In the genomic region with DNA sequence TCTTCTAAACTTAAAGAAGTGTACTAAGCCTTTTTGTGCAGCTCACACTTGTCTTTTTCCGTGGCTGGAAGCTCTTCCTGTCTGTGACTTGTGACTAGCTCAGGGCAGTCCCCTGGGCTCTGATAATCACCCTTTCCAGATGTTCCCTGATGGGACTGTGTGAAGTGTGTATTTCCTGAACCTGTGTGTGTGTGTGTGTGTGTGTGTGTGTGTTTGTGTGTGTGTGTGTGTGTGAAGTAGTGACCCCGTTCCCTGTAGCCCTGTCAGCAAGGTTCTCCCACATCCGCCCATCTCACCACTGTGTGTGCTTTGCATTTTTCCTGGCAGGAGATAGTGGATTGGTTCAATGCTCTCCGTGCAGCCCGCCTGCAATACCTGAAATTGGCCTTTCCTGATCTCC, we compare ENCODE assay signal across 26 mouse cellular contexts. TPM values are rescaled to one million over a fixed set of nuclear protein-coding genes. Genes with fewer than 3 reads are reported as not detected.
DNase-seq lines count a peak whose midpoint lies in the region; ATAC-seq and TF ChIP-seq lines count a peak whose summit lies in the region.
"Had no signal": no experiment of that assay in that cellular context is flagged by ENCODE, and none has a peak within 500 bp of the region (broad histone marks: within the 10 kb centered on the region; RNA-seq: fewer than 3 reads in every experiment).

No protein-coding gene starts in this region.

- 55% methylated on average over 5 of the region's 5 CpGs for WGBS in kidney, adult 2 months
- 66% methylated on average over 5 of the region's 5 CpGs for WGBS in kidney, embryonic 14.5 days
- WGBS in spleen, adult 2 months: 69% methylated on average over 5 of the region's 5 CpGs
- WGBS in small intestine, adult 2 months: 77% methylated on average over 5 of the region's 5 CpGs

- H3K9ac ChIP-seq in kidney, embryonic 14.5 days (ENCODE audit: low read depth, low read length): no peak overlapping the region
- H3K9ac ChIP-seq: embryonic facial prominence, embryonic 12.5 days; forebrain, embryonic 12.5 days; heart, embryonic 15.5 days; hindbrain, embryonic 12.5 days had no signal

- H3K9me3 ChIP-seq in kidney, embryonic 14.5 days (ENCODE audit: control insufficient read depth, low read length): no peaks in the 10 kb centered on the region
- H3K9me3 ChIP-seq: embryonic facial prominence, embryonic 12.5 days; forebrain, embryonic 12.5 days; heart, embryonic 10.5 days; heart, embryonic 15.5 days; hindbrain, embryonic 12.5 days had no signal

- DNase-seq in heart, adult 11 months: peak; percentile 94
- DNase-seq in heart, postnatal 4 days: no peak
- no peak for DNase-seq in kidney, adult 2 months
- no peak for DNase-seq in spleen, adult 2 months (ENCODE audit: low read depth in 1 of 2, low spot score in 2 of 2)
- no peak for DNase-seq in spleen, adult 18-20 months
- no peak for DNase-seq in cerebellum, postnatal 25 days
- DNase-seq: adrenal gland, adult 2 months; adrenal gland, postnatal 25 days; cerebellum, adult 11 months; cerebellum, adult 8-10 months; cerebellum, postnatal 14 days; gastrocnemius, postnatal 25 days; heart, postnatal 36 days had no signal

- no peak for TF ChIP-seq CTCF in kidney, adult 2 months (conservative IDR thresholded peaks at IDR 0.05; ENCODE audit: insufficient read depth, insufficient read length, low read depth, low read length)
- no peak for TF ChIP-seq CTCF in spleen, adult 2 months (IDR thresholded peaks at IDR 0.05; ENCODE audit: extremely low read depth, insufficient read depth, insufficient read length, insufficient replicate concordance)
- TF ChIP-seq CTCF in small intestine, adult 2 months (IDR thresholded peaks at IDR 0.05; ENCODE audit: extremely low read depth, insufficient read length, insufficient replicate concordance, low read depth, low read length): no peak

- H3K4me1 ChIP-seq in kidney, adult 2 months (ENCODE audit: control insufficient read depth, insufficient read depth, low read length): peaks cover 24% of the 10 kb centered on the region
- H3K4me1 ChIP-seq in kidney, embryonic 14.5 days (ENCODE audit: control insufficient read depth, insufficient read depth, low read length): no peaks in the 10 kb centered on the region
- H3K4me1 ChIP-seq in spleen, adult 2 months (ENCODE audit: control insufficient read depth, insufficient read depth, insufficient read length): peaks cover 12% of the 10 kb centered on the region
- H3K4me1 ChIP-seq in small intestine, adult 2 months (ENCODE audit: control insufficient read depth, insufficient read depth, insufficient read length, low read length): peaks cover 26% of the 10 kb centered on the region
- H3K4me1 ChIP-seq: embryonic facial prominence, embryonic 12.5 days; forebrain, embryonic 12.5 days; heart, embryonic 15.5 days; hindbrain, embryonic 12.5 days had no signal

- H3K4me2 ChIP-seq in kidney, embryonic 14.5 days (replicated peaks; ENCODE audit: low read depth, low read length): no peak overlapping the region
- H3K4me2 ChIP-seq: embryonic facial prominence, embryonic 12.5 days; forebrain, embryonic 12.5 days; heart, embryonic 15.5 days; hindbrain, embryonic 12.5 days had no signal

- peak overlapping the region; percentile 35; the same call in 1 of the 2 replicates for H3K27ac ChIP-seq in kidney, adult 2 months (ENCODE audit: insufficient read depth, low read depth, low read length)
- H3K27ac ChIP-seq in kidney, embryonic 14.5 days (ENCODE audit: low read depth, low read length): no peak overlapping the region
- peak overlapping the region; percentile 71; the same call in 1 of the 2 replicates for H3K27ac ChIP-seq in spleen, adult 2 months (ENCODE audit: insufficient read depth, low read length)
- H3K27ac ChIP-seq in small intestine, adult 2 months (ENCODE audit: insufficient read depth, low read depth, low read length): peak overlapping the region; percentile 70; the same call in 1 of the 2 replicates
- H3K27ac ChIP-seq: embryonic facial prominence, embryonic 12.5 days; forebrain, embryonic 12.5 days; heart, embryonic 10.5 days; heart, embryonic 15.5 days; hindbrain, embryonic 12.5 days had no signal

- no peak for ATAC-seq in kidney, embryonic 14.5 days (ENCODE audit: low FRiP score, low TSS enrichment)
- ATAC-seq: activated CD4-positive, CD25-positive, alpha-beta regulatory T cell, adult 4 months; forebrain, embryonic 16.5 days; hindbrain, embryonic 16.5 days; inflammation-experienced regulatory T-cells, adult 6 months; Patski had no signal

- no peaks in the 10 kb centered on the region for H3K27me3 ChIP-seq in kidney, adult 2 months (replicated peaks; ENCODE audit: control insufficient read depth, insufficient read depth, low read length)
- no peaks in the 10 kb centered on the region for H3K27me3 ChIP-seq in kidney, embryonic 14.5 days (ENCODE audit: control insufficient read depth, insufficient read depth, low read length)
- no peaks in the 10 kb centered on the region for H3K27me3 ChIP-seq in spleen, adult 2 months (ENCODE audit: control insufficient read depth, insufficient read depth, low read length)
- H3K27me3 ChIP-seq in small intestine, adult 2 months (ENCODE audit: control insufficient read depth, insufficient read depth, low read length): no peaks in the 10 kb centered on the region
- H3K27me3 ChIP-seq: embryonic facial prominence, embryonic 12.5 days; forebrain, embryonic 12.5 days; heart, embryonic 15.5 days; hindbrain, embryonic 12.5 days; Patski had no signal

- 0 out of 2 replicates have a peak, but pooled peaks cover 2% of the 10 kb centered on the region for H3K36me3 ChIP-seq in kidney, adult 2 months (ENCODE audit: control insufficient read depth, insufficient read depth, low read length)
- H3K36me3 ChIP-seq in kidney, embryonic 14.5 days (ENCODE audit: control insufficient read depth, insufficient read depth, low read length): no peaks in the 10 kb centered on the region
- H3K36me3 ChIP-seq in spleen, adult 2 months (ENCODE audit: control insufficient read depth, insufficient read depth, low read length): no peaks in the 10 kb centered on the region
- peaks cover 34% of the 10 kb centered on the region for H3K36me3 ChIP-seq in small intestine, adult 2 months (ENCODE audit: control insufficient read depth, insufficient read depth, low read length)
- H3K36me3 ChIP-seq: embryonic facial prominence, embryonic 12.5 days; forebrain, embryonic 12.5 days; heart, embryonic 10.5 days; heart, embryonic 15.5 days; hindbrain, embryonic 12.5 days had no signal

- no peak overlapping the region for H3K4me3 ChIP-seq in kidney, adult 2 months (ENCODE audit: insufficient read depth, low read depth, low read length)
- no peak overlapping the region for H3K4me3 ChIP-seq in kidney, embryonic 14.5 days (ENCODE audit: low read length)
- no peak overlapping the region for H3K4me3 ChIP-seq in spleen, adult 2 months (ENCODE audit: extremely low read depth, insufficient read depth, insufficient read length)
- H3K4me3 ChIP-seq in small intestine, adult 2 months (ENCODE audit: low read depth, low read length): no peak overlapping the region
- H3K4me3 ChIP-seq: embryonic facial prominence, embryonic 12.5 days; forebrain, embryonic 12.5 days; heart, embryonic 10.5 days; heart, embryonic 15.5 days; hindbrain, embryonic 12.5 days had no signal

- no peak for TF ChIP-seq POLR2A in kidney, adult 2 months (IDR thresholded peaks at IDR 0.05; ENCODE audit: low read depth, low read length)
- no peak for TF ChIP-seq POLR2A in spleen, adult 2 months (IDR thresholded peaks at IDR 0.05; ENCODE audit: low read depth, low read length)
- TF ChIP-seq POLR2A in small intestine, adult 2 months (IDR thresholded peaks at IDR 0.05; ENCODE audit: low read depth, low read length): no peak

RNA-seq across cellular contexts. Expression of a gene that starts 13.3 kb away (rescaled TPM):
- 1 to 10 TPM; 5.2 to 8.5 TPM for total RNA-seq in heart, postnatal 4 days (2021)
- 7.0 and 7.6 TPM in 2 replicates for polyA plus RNA-seq in kidney, adult 2 months (2012; rRNA removed)
- 6.4 and 8.0 TPM in 2 replicates for polyA plus RNA-seq in kidney, embryonic 14.5 days (2014; fragmentation: Nextera tagmentation; extraction: Ambion mirVana)
- polyA plus RNA-seq in spleen, adult 2 months (2012; rRNA removed): 7.3 and 10.0 TPM in 2 replicates
- polyA plus RNA-seq in small intestine, adult 2 months (2012; rRNA removed): 4.3 and 5.9 TPM in 2 replicates

RNA-seq across cellular contexts. Expression of a gene that starts 16.4 kb away (rescaled TPM):
- total RNA-seq in heart, postnatal 4 days (2021): 1 to 10 TPM; 3.6 to 4.3 TPM
- polyA plus RNA-seq in kidney, adult 2 months (2012; rRNA removed): 25.9 and 26.8 TPM in 2 replicates
- 1.3 and 2.1 TPM in 2 replicates for polyA plus RNA-seq in kidney, embryonic 14.5 days (2014; fragmentation: Nextera tagmentation; extraction: Ambion mirVana)
- 12.6 and 16.4 TPM in 2 replicates for polyA plus RNA-seq in spleen, adult 2 months (2012; rRNA removed)
- 17.3 and 23.2 TPM in 2 replicates for polyA plus RNA-seq in small intestine, adult 2 months (2012; rRNA removed)
- total RNA-seq: granulocyte monocyte progenitor cell, adult 5-6 weeks had no signal

RNA-seq across cellular contexts. Expression of a gene that starts 28.4 kb away (rescaled TPM):
- 10 to 100 TPM; 19.1 to 19.5 TPM for total RNA-seq in heart, postnatal 4 days (2021)
- polyA plus RNA-seq in kidney, adult 2 months (2012; rRNA removed): 10.2 and 12.3 TPM in 2 replicates
- 33.5 and 36.5 TPM in 2 replicates for polyA plus RNA-seq in kidney, embryonic 14.5 days (2014; fragmentation: Nextera tagmentation; extraction: Ambion mirVana)
- 1.9 and 2.2 TPM in 2 replicates for polyA plus RNA-seq in spleen, adult 2 months (2012; rRNA removed)
- polyA plus RNA-seq in small intestine, adult 2 months (2012; rRNA removed): 0.60 and 1.1 TPM in 2 replicates

RNA-seq across cellular contexts. Expression of a gene that starts 38.5 kb away (rescaled TPM):
- 10 to 100 TPM; 62.6 to 63.8 TPM for total RNA-seq in heart, postnatal 4 days (2021)
- polyA plus RNA-seq in kidney, adult 2 months (2012; rRNA removed): 13.7 and 18.3 TPM in 2 replicates
- polyA plus RNA-seq in kidney, embryonic 14.5 days (2014; fragmentation: Nextera tagmentation; extraction: Ambion mirVana): 38.3 and 66.8 TPM in 2 replicates
- 4.0 and 5.4 TPM in 2 replicates for polyA plus RNA-seq in spleen, adult 2 months (2012; rRNA removed)
- polyA plus RNA-seq in small intestine, adult 2 months (2012; rRNA removed): 1.8 and 3.0 TPM in 2 replicates
